Mouse (Mus musculus): ENCODE data around the gene Cpm. TPM values are rescaled to one million over a fixed set of nuclear protein-coding genes. Genes with fewer than 3 reads are reported as not detected.
"Not testable (repeated sequence)": the region's sequence is repeated elsewhere in the genome, so short reads cannot be mapped to it uniquely, and the experiment has no call there.

The Cpm gene
- total and polyA plus RNA-seq, 3 experiments, result 2.8 to 4.0 (median 3.5) TPM

DNA sequence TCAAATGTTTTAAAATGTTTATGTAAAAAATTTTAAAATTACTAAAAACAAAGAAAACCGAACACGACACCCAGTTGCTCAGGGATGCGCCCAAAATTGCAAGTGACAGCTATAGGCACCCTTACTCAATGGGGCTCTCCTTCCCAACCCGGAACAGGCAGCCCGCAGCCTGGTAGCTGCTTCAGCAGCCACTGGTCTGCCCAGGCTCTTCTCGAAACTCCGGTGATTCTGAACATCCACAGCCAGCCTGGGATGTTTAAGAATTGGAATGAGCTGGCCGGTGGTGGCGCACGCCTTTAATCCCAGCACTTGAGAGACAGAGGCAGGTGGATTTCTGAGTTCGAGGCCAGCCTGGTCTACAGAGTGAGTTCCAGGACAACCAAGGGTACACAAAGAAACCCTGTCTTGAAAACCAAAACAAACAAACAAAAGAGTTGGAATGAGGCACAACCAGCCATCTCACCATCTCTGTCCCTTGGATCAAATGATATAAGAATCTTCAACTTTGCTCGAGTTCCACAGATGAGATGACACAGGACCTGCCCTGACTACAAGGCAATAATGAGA, 101.4 kb downstream of the Cpm start:
- WGBS, result 90% methylated on average over 12 of the region's 12 CpGs
- H3K9ac ChIP-seq (ENCODE audit: low read depth, low read length), result no peak overlapping the region
- no peaks in the 10 kb centered on the region for H3K79me2 ChIP-seq (replicated peaks; ENCODE audit: control insufficient read depth, insufficient read depth, low read length)
- no peaks in the 10 kb centered on the region for H3K27me3 ChIP-seq (ENCODE audit: control insufficient read depth, insufficient read depth, low read length)
- no peak overlapping the region for H3K4me3 ChIP-seq
- no peak for DNase-seq
- intact Hi-C loops (cut with DNase I), result loop anchor here (5.0 kb wide), 1 partner anchor 382 kb away; no protein-coding TSS in a partner anchor
- H3K36me3 ChIP-seq (ENCODE audit: control insufficient read depth, insufficient read depth, low read length), result no peaks in the 10 kb centered on the region
- no peak overlapping the region for H3K27ac ChIP-seq
- TF ChIP-seq CTCF (IDR thresholded peaks at IDR 0.05), result no peak
- TF ChIP-seq EP300 (IDR thresholded peaks at IDR 0.05; ENCODE audit: insufficient read depth, low read depth, low read length), result no peak
- no peak for TF ChIP-seq POLR2A (IDR thresholded peaks at IDR 0.05; ENCODE audit: insufficient read depth, low read depth, low read length)
- no peaks in the 10 kb centered on the region for H3K4me1 ChIP-seq (ENCODE audit: control insufficient read depth, insufficient read depth, low read length)

DNA sequence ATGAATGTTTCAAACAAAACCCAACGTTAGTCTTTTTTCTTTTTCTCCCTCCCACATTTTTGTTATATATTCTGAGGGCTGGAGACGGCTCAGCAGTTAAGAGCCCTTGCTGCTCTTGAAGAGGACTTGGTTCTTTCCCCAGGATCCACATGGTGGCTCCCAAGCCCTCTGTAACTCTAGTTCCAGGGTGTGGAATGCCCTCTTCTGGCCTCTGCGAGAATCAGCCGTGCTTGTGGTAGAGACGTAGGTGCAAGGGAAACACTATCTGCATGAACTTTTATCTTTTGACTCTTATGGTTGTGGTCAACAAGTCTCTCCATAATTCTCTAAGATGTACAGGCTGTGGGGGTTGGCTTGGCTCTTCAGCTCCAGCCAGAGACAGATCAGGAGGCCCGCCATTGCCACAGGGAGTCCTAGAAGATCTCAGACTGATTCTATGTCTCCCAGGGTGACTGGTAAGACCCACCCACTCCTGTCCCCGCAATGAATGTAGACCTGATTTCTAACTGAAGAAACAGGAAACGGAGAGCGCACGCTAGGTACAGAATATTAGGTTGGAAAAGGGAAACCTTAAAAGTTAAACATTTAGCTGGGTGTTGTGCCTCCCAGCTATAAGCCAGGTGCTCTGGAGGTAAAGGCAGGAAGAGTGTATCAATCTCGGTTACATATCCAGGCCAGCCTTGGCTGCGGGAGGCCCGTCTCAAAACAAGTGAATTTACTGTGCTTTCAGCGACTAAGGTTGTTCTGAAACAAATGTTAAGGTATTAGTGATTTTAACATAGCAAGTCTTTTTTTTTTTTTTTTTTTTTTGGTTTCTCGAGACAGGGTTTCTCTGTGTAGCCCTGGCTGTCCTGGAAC, 102.2 kb downstream of the Cpm start:
- Histone ChIP-seq H3K36me3 (ENCODE audit: control insufficient read depth, insufficient read depth, low read length) (no peaks in the 10 kb centered on the region), H3K4me1 (ENCODE audit: control insufficient read depth, insufficient read depth, low read length) (no peaks in the 10 kb centered on the region), H3K79me2 (replicated peaks; ENCODE audit: control insufficient read depth, insufficient read depth, low read length) (no peaks in the 10 kb centered on the region), H3K27me3 (ENCODE audit: control insufficient read depth, insufficient read depth, low read length) (no peaks in the 10 kb centered on the region), H3K27ac (no peak overlapping the region), H3K4me3 (no peak overlapping the region), H3K9ac (ENCODE audit: low read depth, low read length) (no peak overlapping the region)
- peak; percentile 50 to 59 for DNase-seq
- TF ChIP-seq CTCF (IDR thresholded peaks at IDR 0.05), result peak; percentile 85
- no peak for TF ChIP-seq POLR2A (IDR thresholded peaks at IDR 0.05; ENCODE audit: insufficient read depth, low read depth, low read length)
- 0 out of 2 replicates have a peak, but pooled peaks have one; percentile 51 for TF ChIP-seq EP300 (IDR thresholded peaks at IDR 0.05; ENCODE audit: insufficient read depth, low read depth, low read length)
- WGBS, result 45% methylated on average over 15 of the region's 15 CpGs
- intact Hi-C loops (cut with DNase I), result loop anchor here (5.0 kb wide), 1 partner anchor 381 kb away; no protein-coding TSS in a partner anchor

DNA sequence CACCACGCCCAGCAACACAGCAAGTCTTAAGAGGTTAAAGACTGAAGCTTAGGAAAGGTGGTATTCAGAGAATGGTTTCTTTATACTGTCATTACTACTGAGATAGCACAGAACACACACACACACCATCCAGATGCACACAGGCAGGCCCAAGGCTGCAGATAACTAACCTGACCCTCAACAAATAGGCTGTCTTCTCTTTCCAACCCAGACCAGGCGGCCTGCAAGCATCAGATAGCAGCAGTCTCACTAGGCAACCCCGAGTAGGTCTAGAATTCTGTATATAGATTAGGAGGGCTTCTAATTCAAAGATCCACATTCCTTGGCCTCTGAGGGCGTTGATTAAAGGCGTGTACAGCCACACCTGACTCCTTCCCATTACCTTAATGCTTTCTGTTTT, 102.9 kb downstream of the Cpm start:
- H3K4me1 ChIP-seq (ENCODE audit: control insufficient read depth, insufficient read depth, low read length), result no peaks in the 10 kb centered on the region
- no peaks in the 10 kb centered on the region for H3K27me3 ChIP-seq (ENCODE audit: control insufficient read depth, insufficient read depth, low read length)
- DNase-seq, result no peak
- H3K79me2 ChIP-seq (replicated peaks; ENCODE audit: control insufficient read depth, insufficient read depth, low read length), result no peaks in the 10 kb centered on the region
- no peaks in the 10 kb centered on the region for H3K36me3 ChIP-seq (ENCODE audit: control insufficient read depth, insufficient read depth, low read length)
- H3K27ac ChIP-seq, result no peak overlapping the region
- 82% methylated on average over 5 of the region's 5 CpGs for WGBS
- intact Hi-C loops (cut with DNase I), result loop anchor here (5.0 kb wide), 1 partner anchor 380 kb away; no protein-coding TSS in a partner anchor
- TF ChIP-seq POLR2A (IDR thresholded peaks at IDR 0.05; ENCODE audit: insufficient read depth, low read depth, low read length), result no peak
- TF ChIP-seq EP300 (IDR thresholded peaks at IDR 0.05; ENCODE audit: insufficient read depth, low read depth, low read length), result no peak
- no peak for TF ChIP-seq CTCF (IDR thresholded peaks at IDR 0.05)
- H3K9ac ChIP-seq (ENCODE audit: low read depth, low read length), result no peak overlapping the region
- H3K4me3 ChIP-seq, result no peak overlapping the region

DNA sequence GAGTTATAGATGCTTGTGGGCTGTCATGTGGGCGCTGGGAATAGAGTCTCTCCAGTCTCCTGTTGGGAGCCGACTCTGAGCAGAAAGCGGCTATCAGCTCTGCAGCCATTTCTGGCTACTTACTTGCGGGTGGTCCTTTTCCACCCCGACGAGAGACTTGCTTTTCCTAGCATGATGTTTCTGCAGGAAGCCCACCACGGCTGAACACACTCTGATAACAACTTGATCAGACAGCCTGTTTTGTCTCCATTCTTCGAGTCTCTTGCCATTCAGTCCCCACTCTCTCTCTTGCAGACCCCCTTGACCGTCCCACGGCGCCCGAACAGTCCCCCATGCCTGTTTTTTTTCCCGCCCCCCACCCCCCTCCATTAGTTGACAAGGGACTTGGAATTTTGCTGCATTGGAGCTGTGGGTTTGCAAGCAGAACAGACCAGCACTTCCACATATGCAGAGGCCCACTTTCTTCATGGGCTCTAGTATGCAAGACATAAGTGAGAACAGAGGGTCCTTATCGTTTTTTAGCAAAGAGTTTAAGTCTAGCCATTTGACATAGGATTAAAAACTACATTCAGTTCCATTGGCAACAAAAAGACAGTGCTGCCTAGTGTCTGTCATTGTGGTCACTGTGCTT, 103.8 kb downstream of the Cpm start:
- H3K4me1 ChIP-seq (ENCODE audit: control insufficient read depth, insufficient read depth, low read length), result no peaks in the 10 kb centered on the region
- WGBS, result 64% methylated on average over 14 of the region's 14 CpGs
- no peak for TF ChIP-seq POLR2A (IDR thresholded peaks at IDR 0.05; ENCODE audit: insufficient read depth, low read depth, low read length)
- no peak for TF ChIP-seq CTCF (IDR thresholded peaks at IDR 0.05)
- no peak for TF ChIP-seq EP300 (IDR thresholded peaks at IDR 0.05; ENCODE audit: insufficient read depth, low read depth, low read length)
- H3K79me2 ChIP-seq (replicated peaks; ENCODE audit: control insufficient read depth, insufficient read depth, low read length), result no peaks in the 10 kb centered on the region
- H3K27ac ChIP-seq, result no peak overlapping the region
- DNase-seq, result no peak
- no peak overlapping the region for H3K9ac ChIP-seq (ENCODE audit: low read depth, low read length)
- H3K36me3 ChIP-seq (ENCODE audit: control insufficient read depth, insufficient read depth, low read length), result no peaks in the 10 kb centered on the region
- H3K27me3 ChIP-seq (ENCODE audit: control insufficient read depth, insufficient read depth, low read length), result no peaks in the 10 kb centered on the region
- intact Hi-C loops (cut with DNase I), result loop anchor here (5.0 kb wide), 1 partner anchor 379 kb away; no protein-coding TSS in a partner anchor
- H3K4me3 ChIP-seq, result no peak overlapping the region

DNA sequence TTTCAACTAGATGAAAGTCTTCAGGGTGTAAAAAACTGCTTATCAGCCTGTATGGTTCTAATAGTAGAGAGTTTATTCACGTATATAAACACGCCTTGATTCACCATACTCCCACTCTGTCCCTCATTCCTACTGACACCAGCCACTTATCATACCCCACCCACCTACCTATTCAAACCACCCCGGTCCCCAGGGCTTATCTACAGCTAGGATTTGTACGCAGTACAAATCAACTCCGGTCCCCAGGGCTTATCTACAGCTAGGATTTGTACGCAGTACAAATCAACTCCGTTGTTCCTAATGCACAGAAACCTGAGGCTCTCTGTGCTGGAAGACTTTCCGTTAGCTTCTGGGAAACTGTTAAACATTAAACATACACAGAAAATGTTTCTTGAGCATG, 104.3 kb downstream of the Cpm start:
- not testable (repeated sequence) for H3K27ac ChIP-seq; H3K4me3 ChIP-seq; DNase-seq; H3K36me3 ChIP-seq (ENCODE audit: control insufficient read depth, insufficient read depth, low read length); H3K9ac ChIP-seq (ENCODE audit: low read depth, low read length); H3K4me1 ChIP-seq (ENCODE audit: control insufficient read depth, insufficient read depth, low read length); H3K27me3 ChIP-seq (ENCODE audit: control insufficient read depth, insufficient read depth, low read length); H3K79me2 ChIP-seq (replicated peaks; ENCODE audit: control insufficient read depth, insufficient read depth, low read length)
- 54% methylated on average over 8 of the region's 8 CpGs for WGBS
- intact Hi-C loops (cut with DNase I), result loop anchor here (5.0 kb wide), 1 partner anchor 379 kb away; no protein-coding TSS in a partner anchor

DNA sequence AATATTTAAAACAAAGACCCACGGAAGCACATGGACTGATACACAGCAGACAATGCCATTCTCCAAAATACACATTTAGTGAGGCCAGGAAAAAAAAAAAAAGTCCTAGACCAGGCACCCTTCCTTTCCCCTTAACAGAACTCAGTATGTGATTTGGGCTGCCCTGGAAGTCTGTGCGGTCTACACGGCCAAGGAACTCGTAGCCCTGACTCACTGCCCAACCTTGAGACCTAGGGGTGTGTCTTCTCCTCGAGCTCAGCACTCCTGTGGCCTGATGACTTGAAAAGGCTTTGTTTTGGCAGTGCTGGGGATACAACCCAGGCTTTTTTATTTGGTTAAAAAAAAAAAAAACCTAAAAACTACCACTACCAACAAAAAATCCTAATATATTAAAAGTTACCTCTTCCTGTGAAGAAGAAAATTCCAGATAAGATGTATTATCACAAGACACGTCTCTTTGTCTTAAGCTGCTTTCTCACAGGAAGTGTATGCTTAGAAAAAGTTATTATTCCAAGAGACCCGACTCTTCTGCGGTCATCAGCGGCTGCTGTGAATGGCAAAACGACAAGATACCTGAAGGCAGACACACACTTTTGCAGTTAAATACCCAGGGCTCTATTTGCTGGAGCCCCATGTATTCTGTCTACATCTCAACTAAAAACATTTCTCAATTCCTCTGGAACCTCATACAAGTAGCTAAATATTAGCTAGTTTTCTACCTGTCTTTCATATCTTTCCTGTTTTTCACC, 105.0 kb downstream of the Cpm start:
- not testable (repeated sequence) for H3K27ac ChIP-seq; H3K4me3 ChIP-seq; DNase-seq; H3K36me3 ChIP-seq (ENCODE audit: control insufficient read depth, insufficient read depth, low read length); H3K9ac ChIP-seq (ENCODE audit: low read depth, low read length); H3K4me1 ChIP-seq (ENCODE audit: control insufficient read depth, insufficient read depth, low read length); H3K79me2 ChIP-seq (replicated peaks; ENCODE audit: control insufficient read depth, insufficient read depth, low read length); H3K27me3 ChIP-seq (ENCODE audit: control insufficient read depth, insufficient read depth, low read length)
- WGBS, result 58% methylated on average over 10 of the region's 10 CpGs
- intact Hi-C loops (cut with DNase I), result loop anchor here (5.0 kb wide), 1 partner anchor 378 kb away; no protein-coding TSS in a partner anchor

DNA sequence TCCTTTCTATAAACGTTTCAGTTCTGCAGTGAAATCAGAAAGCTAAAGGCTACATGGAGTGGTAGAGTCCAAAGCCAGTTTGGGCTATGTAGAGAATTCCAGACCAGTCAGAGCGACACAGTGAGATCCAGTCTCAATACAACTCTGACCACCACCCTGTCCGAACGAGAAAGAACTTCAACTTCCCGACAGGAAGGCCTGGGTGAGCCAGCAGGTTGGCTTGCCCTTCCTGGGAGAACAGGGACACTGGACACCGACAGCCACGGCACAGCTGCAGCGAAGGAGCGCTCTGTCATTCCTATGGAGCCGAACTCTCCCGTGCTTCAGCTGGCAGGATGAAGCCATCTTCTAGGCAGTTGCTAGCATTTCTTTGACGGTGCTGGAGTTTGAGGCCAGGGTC, 106.1 kb downstream of the Cpm start:
- H3K79me2 ChIP-seq (replicated peaks; ENCODE audit: control insufficient read depth, insufficient read depth, low read length); H3K4me1 ChIP-seq (ENCODE audit: control insufficient read depth, insufficient read depth, low read length); H3K27ac ChIP-seq; H3K4me3 ChIP-seq; intact Hi-C loops (cut with DNase I); H3K9ac ChIP-seq (ENCODE audit: low read depth, low read length); H3K36me3 ChIP-seq (ENCODE audit: control insufficient read depth, insufficient read depth, low read length); DNase-seq; H3K27me3 ChIP-seq (ENCODE audit: control insufficient read depth, insufficient read depth, low read length): not testable (repeated sequence)
- WGBS, result 68% methylated on average over 12 of the region's 12 CpGs

All from heart, adult 2 months (tissue).